Mouse (Mus musculus) layer of hippocampus, postnatal 36 days (tissue): ENCODE results near the gene Phf19. TPM values are rescaled to one million over a fixed set of nuclear protein-coding genes. Genes with fewer than 3 reads are reported as not detected.
A peak's percentile ranks its signal among the peaks of the same experiment; 100 is the strongest.

Experiments
- DNase-seq, 2 experiments: peaks; one replicate each; pipeline ENCODE4 v3.0.0; 2022
- total RNA-seq, 2 experiments: library from RNA; stranded (reverse); gene quantifications; 2 replicates each; pipeline ENCODE4 v1.2.3; 2021

Phf19 gene
- total RNA-seq, 2 experiments from 2014 or later, result 1.1 to 1.3 TPM

- no peak for DNase-seq
These were observed 16.9 kb downstream of the Phf19 start for GRCm38 (mm10) chr2:34896821-34897460.

- no peak for DNase-seq
These were observed 18.2 kb downstream of the Phf19 start for GRCm38 (mm10) chr2:34895503-34896113.

GRCm38 (mm10) chr2:34893950-34894349, 19.9 kb downstream of the Phf19 start:
- no peak for DNase-seq

- no peak for DNase-seq
These were observed 29.6 kb downstream of the Phf19 start for GRCm38 (mm10) chr2:34884186-34884585.

GRCm38 (mm10) chr2:34883190-34883589, 30.6 kb downstream of the Phf19 start:
- no peak for DNase-seq

GRCm38 (mm10) chr2:34882757-34883156, 31.1 kb downstream of the Phf19 start:
- no peak for DNase-seq

- DNase-seq, result no peak
These were observed 33.8 kb downstream of the Phf19 start for GRCm38 (mm10) chr2:34880054-34880453.

- DNase-seq, result no peak
These were observed 38.9 kb downstream of the Phf19 start, which contains the start of gene Psmd5 for GRCm38 (mm10) chr2:34874816-34875345. Psmd5 (minus strand) TSS chr2:34874968.

GRCm38 (mm10) chr2:34874271-34874670, 39.6 kb downstream of the Phf19 start, which contains the start of gene Cutal:
Cutal (plus strand) TSS chr2:34874396.
- DNase-seq, result no peak

- DNase-seq, result peak; percentile 90 to 92
These were observed 43.0 kb downstream of the Phf19 start for GRCm38 (mm10) chr2:34870520-34871474.

GRCm38 (mm10) chr2:34869680-34870079, 44.1 kb downstream of the Phf19 start:
- DNase-seq, result no peak

GRCm38 (mm10) chr2:34857728-34858127, 56.1 kb downstream of the Phf19 start:
- no peak for DNase-seq

- DNase-seq, result no peak
These were observed 58.6 kb downstream of the Phf19 start for GRCm38 (mm10) chr2:34855265-34855664.

- DNase-seq, result no peak
These were observed 66.1 kb downstream of the Phf19 start for GRCm38 (mm10) chr2:34847702-34848101.

Other genes with a start within 250 kb of the Phf19 start
- gene Gapvd1, start 158.8 kb downstream of the Phf19 start, total RNA-seq, result 100 to 1,000 TPM; 106 TPM
- 100 to 1,000 TPM; 389 to 507 TPM for gene Hspa5, start 142.1 kb downstream of the Phf19 start, total RNA-seq
- 10 to 100 TPM; 32.8 to 38.1 TPM for gene Rabepk, start 114.1 kb downstream of the Phf19 start, total RNA-seq
- gene Fbxw2, start 87.7 kb downstream of the Phf19 start, total RNA-seq, result 10 to 100 TPM; 77.4 to 83.4 TPM
- not detected for gene Gm34653, start 81.0 kb downstream of the Phf19 start, total RNA-seq
- gene Cutal, start 39.6 kb downstream of the Phf19 start, total RNA-seq, result under 1 TPM; 0.18 to 0.40 TPM
- gene Psmd5, start 39.1 kb downstream of the Phf19 start, total RNA-seq, result 10 to 100 TPM; 40.3 to 44.3 TPM
- 1 to 10 TPM; 2.2 to 3.0 TPM for gene Traf1, start 47.7 kb upstream of the Phf19 start, total RNA-seq
- not detected for gene Hc, start 147.4 kb upstream of the Phf19 start, total RNA-seq
- under 1 TPM in 1 of 2 experiments, not detected in 1; 0.55 TPM for gene AI182371, start 187.5 kb upstream of the Phf19 start, total RNA-seq
- gene Cntrl, start 195.5 kb upstream of the Phf19 start, total RNA-seq, result 10 to 100 TPM in 1 of 2 experiments, 1 to 10 TPM in 1; 9.9 to 11.1 TPM